Mouse (Mus musculus): Measurements from ENCODE around the gene Rfesd. TPM values are rescaled to one million over a fixed set of nuclear protein-coding genes. Genes with fewer than 3 reads are reported as not detected.

Gene Rfesd
- polyA plus RNA-seq, 1 experiment from 2014 or later: 18.7 TPM

GRCm38 (mm10) chr13:75974481-75974880 is 44.0 kb downstream of the Rfesd start:
- 94% methylated on average over 2 of the region's 2 CpGs for WGBS
- Histone ChIP-seq H3K9ac (no peak overlapping the region), H3K27ac (no peak overlapping the region), H3K4me1 (replicated peaks) (no peaks in the 10 kb centered on the region), H3K4me3 (no peak overlapping the region), H3K27me3 (no peaks in the 10 kb centered on the region), H3K4me2 (no peak overlapping the region), H3K9me3 (no peaks in the 10 kb centered on the region), H3K36me3 (no peaks in the 10 kb centered on the region)
- no peak for ATAC-seq (ENCODE audit: low FRiP score)

- Histone ChIP-seq H3K36me3 (no peaks in the 10 kb centered on the region), H3K9ac (no peak within 1 kb of the TSS), H3K27me3 (no peaks in the 10 kb centered on the region), H3K4me2 (no peak within 1 kb of the TSS), H3K4me1 (replicated peaks) (no peaks in the 10 kb centered on the region), H3K27ac (no peak within 1 kb of the TSS), H3K4me3 (no peak within 1 kb of the TSS), H3K9me3 (no peaks in the 10 kb centered on the region; the same call in 1 of the 2 replicates)
- 83% methylated on average over 1 of the region's 1 CpGs for WGBS
- no peak for ATAC-seq (ENCODE audit: low FRiP score)
Observed at GRCm38 (mm10) chr13:75966850-75967249, 51.7 kb downstream of the Rfesd start, which contains the start of gene Spata9. TSS of gene Spata9 (plus strand) at chr13:75967150.

- H3K9me3 ChIP-seq: no peaks in the 10 kb centered on the region
Observed at GRCm38 (mm10) chr13:75955357-75955992, 63.0 kb downstream of the Rfesd start.

More at GRCm38 (mm10) chr13:75955357-75955992, 63.0 kb downstream of the Rfesd start:
- Histone ChIP-seq H3K36me3 (no peaks in the 10 kb centered on the region), H3K9ac (no peak overlapping the region), H3K27me3 (no peaks in the 10 kb centered on the region), H3K4me2 (no peak overlapping the region), H3K4me1 (replicated peaks) (no peaks in the 10 kb centered on the region), H3K4me3 (no peak overlapping the region), H3K27ac (no peak overlapping the region)
- ATAC-seq (ENCODE audit: low FRiP score): no peak

Other genes with a start within 250 kb of the Rfesd start
- gene Glrx, start 178.9 kb downstream of the Rfesd start, polyA plus RNA-seq (2015; fragmentation: Nextera tagmentation; extraction: Ambion mirVana): 50.0 and 50.4 TPM in 2 replicates
- gene Rhobtb3, start 74.8 kb downstream of the Rfesd start, polyA plus RNA-seq (2015; fragmentation: Nextera tagmentation; extraction: Ambion mirVana): 23.7 and 25.7 TPM in 2 replicates
- 2.4 and 2.7 TPM in 2 replicates for gene Spata9, start 51.6 kb downstream of the Rfesd start, polyA plus RNA-seq (2015; fragmentation: Nextera tagmentation; extraction: Ambion mirVana)
- gene Gpr150, start 38.3 kb upstream of the Rfesd start, polyA plus RNA-seq (2015; fragmentation: Nextera tagmentation; extraction: Ambion mirVana): 1.8 and 1.9 TPM in 2 replicates
- gene Arsk, start 79.9 kb upstream of the Rfesd start, polyA plus RNA-seq (2015; fragmentation: Nextera tagmentation; extraction: Ambion mirVana): 4.1 and 4.7 TPM in 2 replicates
- gene Ttc37, start 80.0 kb upstream of the Rfesd start, polyA plus RNA-seq (2015; fragmentation: Nextera tagmentation; extraction: Ambion mirVana): 9.0 and 10.0 TPM in 2 replicates